Mouse (Mus musculus): ENCODE data around the gene Rab11fip3. TPM values are rescaled to one million over a fixed set of nuclear protein-coding genes. Genes with fewer than 3 reads are reported as not detected.
A peak's percentile ranks its signal among the peaks of the same experiment; 100 is the strongest.

Gene Rab11fip3
- polyA plus RNA-seq, 2 experiments, result 1.4 to 2.1 TPM

DNA sequence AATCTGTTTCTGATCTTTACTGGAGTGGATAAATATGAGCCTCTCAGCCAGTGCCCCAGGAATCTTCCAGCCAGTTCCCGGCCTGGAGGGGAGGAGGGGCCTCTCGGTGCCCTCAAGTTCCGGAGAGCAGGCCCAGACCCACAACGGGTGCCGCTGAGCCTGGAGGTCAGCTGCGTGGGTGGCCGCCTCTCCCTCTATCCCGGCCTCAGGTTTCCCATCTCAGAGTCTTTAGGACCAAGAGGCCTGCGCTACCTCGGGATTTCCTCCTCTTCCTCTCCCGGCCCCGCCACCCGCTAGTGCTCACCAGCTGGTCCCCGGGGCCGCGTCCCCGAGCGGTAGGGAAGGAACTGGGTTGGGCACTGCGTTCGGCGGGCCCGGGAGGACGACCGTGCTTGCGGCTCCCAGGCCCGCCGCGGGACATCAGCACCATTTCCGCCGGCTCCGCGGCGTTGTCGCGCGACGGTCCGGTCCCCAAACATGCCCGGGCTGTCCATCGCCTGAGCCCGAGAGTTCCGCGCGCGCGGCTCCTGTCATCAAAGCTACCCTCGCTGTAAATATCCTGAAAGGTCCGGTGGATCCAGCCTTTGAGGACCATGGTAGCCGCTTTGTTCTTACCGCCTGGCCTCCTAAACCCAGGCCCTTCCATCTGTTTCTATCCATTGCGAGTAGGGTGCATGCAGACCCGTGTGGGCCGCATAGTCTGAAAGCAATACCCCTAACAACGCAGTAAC is 127.7 kb downstream of the Rab11fip3 start:
- TF ChIP-seq EP300 (IDR thresholded peaks at IDR 0.05; ENCODE audit: low read depth) (peak; percentile 32; the same call in 1 of the 2 replicates), CTCF (IDR thresholded peaks at IDR 0.05; ENCODE audit: low read depth) (no peak)
- WGBS (ENCODE audit: insufficient replicate concordance), result 1% methylated on average over 53 of the region's 54 CpGs
- H3K4me1 ChIP-seq (replicated peaks; ENCODE audit: control insufficient read depth in 2 of 2, insufficient read depth in 2 of 2, low read length in 1 of 2), result peaks cover 49 to 51% of the 10 kb centered on the region in 2 experiments
- peak overlapping the region; percentile 99 for H3K9ac ChIP-seq (replicated peaks)
- no peaks in the 10 kb centered on the region for H3K27me3 ChIP-seq (ENCODE audit: control insufficient read depth, insufficient read depth, low read length)
- no peaks in the 10 kb centered on the region for H3K9me3 ChIP-seq (ENCODE audit: control insufficient read depth, low read length)
- no peak for DNase-seq (ENCODE audit: low read depth in 3 of 3, low spot score in 3 of 3)
- H3K27ac ChIP-seq, result peak overlapping the region; percentile 99
- peaks cover 45% of the 10 kb centered on the region for H3K36me3 ChIP-seq (replicated peaks; ENCODE audit: control insufficient read depth, insufficient read depth, low read depth)
- H3K4me2 ChIP-seq (ENCODE audit: low read depth), result peak overlapping the region; percentile 88
- no peak for ATAC-seq (ENCODE audit: insufficient read depth)
- H3K4me3 ChIP-seq (ENCODE audit: insufficient read depth in 1 of 2, low read depth in 2 of 2, low read length in 2 of 2), result peak overlapping the region; percentile 82 to 95

Other genes starting within 250 kb of the Rab11fip3 start
- gene Wdr24, start 245.9 kb downstream of the Rab11fip3 start, polyA plus RNA-seq (2012; rRNA removed), result 14.1 and 14.3 TPM in 2 replicates
- 9.2 and 11.4 TPM in 2 replicates for gene Wdr24, start 245.9 kb downstream of the Rab11fip3 start, polyA plus RNA-seq (2014; fragmentation: Nextera tagmentation; extraction: Ambion mirVana)
- gene Jmjd8, start 240.7 kb downstream of the Rab11fip3 start, polyA plus RNA-seq (2012; rRNA removed), result 17.3 and 17.9 TPM in 2 replicates
- gene Jmjd8, start 240.7 kb downstream of the Rab11fip3 start, polyA plus RNA-seq (2014; fragmentation: Nextera tagmentation; extraction: Ambion mirVana), result 13.7 and 16.2 TPM in 2 replicates
- 70.2 and 85.1 TPM in 2 replicates for gene Stub1, start 236.2 kb downstream of the Rab11fip3 start, polyA plus RNA-seq (2012; rRNA removed)
- gene Stub1, start 236.2 kb downstream of the Rab11fip3 start, polyA plus RNA-seq (2014; fragmentation: Nextera tagmentation; extraction: Ambion mirVana), result 96.7 and 100 TPM in 2 replicates
- gene Rhbdl1, start 232.3 kb downstream of the Rab11fip3 start, polyA plus RNA-seq (2012; rRNA removed), result 1.5 and 2.0 TPM in 2 replicates
- gene Rhbdl1, start 232.3 kb downstream of the Rab11fip3 start, polyA plus RNA-seq (2014; fragmentation: Nextera tagmentation; extraction: Ambion mirVana), result 0.35 and 0.58 TPM in 2 replicates
- gene Gm20683, start 227.8 kb downstream of the Rab11fip3 start, polyA plus RNA-seq (2012; rRNA removed), result 3.3 and 6.9 TPM in 2 replicates
- 0.43 TPM in 1 of 2 replicates, not detected in the other for gene Gm20683, start 227.8 kb downstream of the Rab11fip3 start, polyA plus RNA-seq (2014; fragmentation: Nextera tagmentation; extraction: Ambion mirVana)
- gene Rhot2, start 224.7 kb downstream of the Rab11fip3 start, polyA plus RNA-seq (2012; rRNA removed), result 33.3 and 34.7 TPM in 2 replicates
- gene Rhot2, start 224.7 kb downstream of the Rab11fip3 start, polyA plus RNA-seq (2014; fragmentation: Nextera tagmentation; extraction: Ambion mirVana), result 4.2 and 5.3 TPM in 2 replicates
- 18.1 and 19.6 TPM in 2 replicates for gene Wdr90, start 208.1 kb downstream of the Rab11fip3 start, polyA plus RNA-seq (2012; rRNA removed)
- 7.5 and 11.1 TPM in 2 replicates for gene Wdr90, start 208.1 kb downstream of the Rab11fip3 start, polyA plus RNA-seq (2014; fragmentation: Nextera tagmentation; extraction: Ambion mirVana)
- gene Mcrip2, start 200.8 kb downstream of the Rab11fip3 start, polyA plus RNA-seq (2012; rRNA removed), result 22.1 and 23.1 TPM in 2 replicates
- gene Mcrip2, start 200.8 kb downstream of the Rab11fip3 start, polyA plus RNA-seq (2014; fragmentation: Nextera tagmentation; extraction: Ambion mirVana), result 44.0 and 44.9 TPM in 2 replicates
- 45.3 and 47.6 TPM in 2 replicates for gene Mettl26, start 194.5 kb downstream of the Rab11fip3 start, polyA plus RNA-seq (2012; rRNA removed)
- gene Mettl26, start 194.5 kb downstream of the Rab11fip3 start, polyA plus RNA-seq (2014; fragmentation: Nextera tagmentation; extraction: Ambion mirVana), result 46.5 and 50.3 TPM in 2 replicates
- gene Wfikkn1, start 188.7 kb downstream of the Rab11fip3 start, polyA plus RNA-seq (2012; rRNA removed), result 0.54 and 0.71 TPM in 2 replicates
- gene Wfikkn1, start 188.7 kb downstream of the Rab11fip3 start, polyA plus RNA-seq (2014; fragmentation: Nextera tagmentation; extraction: Ambion mirVana), result 0.52 and 0.67 TPM in 2 replicates
- 6.4 and 7.8 TPM in 2 replicates for gene Rab40c, start 149.8 kb downstream of the Rab11fip3 start, polyA plus RNA-seq (2012; rRNA removed)
- gene Rab40c, start 149.8 kb downstream of the Rab11fip3 start, polyA plus RNA-seq (2014; fragmentation: Nextera tagmentation; extraction: Ambion mirVana), result 3.4 and 3.8 TPM in 2 replicates
- gene Pigq, start 124.6 kb downstream of the Rab11fip3 start, polyA plus RNA-seq (2012; rRNA removed), result 270 and 414 TPM in 2 replicates
- gene Pigq, start 124.6 kb downstream of the Rab11fip3 start, polyA plus RNA-seq (2014; fragmentation: Nextera tagmentation; extraction: Ambion mirVana), result 170 and 186 TPM in 2 replicates
- gene Nhlrc4, start 124.6 kb downstream of the Rab11fip3 start, polyA plus RNA-seq (2012; rRNA removed), result 4.3 and 8.9 TPM in 2 replicates
- gene Nhlrc4, start 124.6 kb downstream of the Rab11fip3 start, polyA plus RNA-seq (2014; fragmentation: Nextera tagmentation; extraction: Ambion mirVana), result 1.9 and 4.6 TPM in 2 replicates
- 0.16 and 0.24 TPM in 2 replicates for gene A930017K11Rik, start 117.0 kb downstream of the Rab11fip3 start, polyA plus RNA-seq (2012; rRNA removed)
- gene A930017K11Rik, start 117.0 kb downstream of the Rab11fip3 start, polyA plus RNA-seq (2014; fragmentation: Nextera tagmentation; extraction: Ambion mirVana), result 0.13 and 0.37 TPM in 2 replicates
- gene Capn15, start 83.8 kb downstream of the Rab11fip3 start, polyA plus RNA-seq (2012; rRNA removed), result 7.7 and 9.0 TPM in 2 replicates
- gene Capn15, start 83.8 kb downstream of the Rab11fip3 start, polyA plus RNA-seq (2014; fragmentation: Nextera tagmentation; extraction: Ambion mirVana), result 8.3 and 11.8 TPM in 2 replicates
- 6.2 and 6.8 TPM in 2 replicates for gene Decr2, start 20.8 kb upstream of the Rab11fip3 start, polyA plus RNA-seq (2012; rRNA removed)
- gene Decr2, start 20.8 kb upstream of the Rab11fip3 start, polyA plus RNA-seq (2014; fragmentation: Nextera tagmentation; extraction: Ambion mirVana), result 5.5 and 6.5 TPM in 2 replicates
- 46.2 and 52.2 TPM in 2 replicates for gene Nme4, start 26.0 kb upstream of the Rab11fip3 start, polyA plus RNA-seq (2012; rRNA removed)
- gene Nme4, start 26.0 kb upstream of the Rab11fip3 start, polyA plus RNA-seq (2014; fragmentation: Nextera tagmentation; extraction: Ambion mirVana), result 45.1 and 46.7 TPM in 2 replicates
- gene Tmem8, start 43.7 kb upstream of the Rab11fip3 start, polyA plus RNA-seq (2012; rRNA removed), result 2.8 and 3.6 TPM in 2 replicates
- gene Tmem8, start 43.7 kb upstream of the Rab11fip3 start, polyA plus RNA-seq (2014; fragmentation: Nextera tagmentation; extraction: Ambion mirVana), result 0.88 and 1.1 TPM in 2 replicates
- 47.8 and 58.0 TPM in 2 replicates for gene Mrpl28, start 53.9 kb upstream of the Rab11fip3 start, polyA plus RNA-seq (2012; rRNA removed)
- gene Mrpl28, start 53.9 kb upstream of the Rab11fip3 start, polyA plus RNA-seq (2014; fragmentation: Nextera tagmentation; extraction: Ambion mirVana), result 121 and 129 TPM in 2 replicates
- 6.5 and 8.7 TPM in 2 replicates for gene Axin1, start 69.1 kb upstream of the Rab11fip3 start, polyA plus RNA-seq (2012; rRNA removed)
- 3.8 and 6.0 TPM in 2 replicates for gene Axin1, start 69.1 kb upstream of the Rab11fip3 start, polyA plus RNA-seq (2014; fragmentation: Nextera tagmentation; extraction: Ambion mirVana)
- 22.0 and 25.9 TPM in 2 replicates for gene Pdia2, start 129.5 kb upstream of the Rab11fip3 start, polyA plus RNA-seq (2012; rRNA removed)
- 86.6 and 89.7 TPM in 2 replicates for gene Pdia2, start 129.5 kb upstream of the Rab11fip3 start, polyA plus RNA-seq (2014; fragmentation: Nextera tagmentation; extraction: Ambion mirVana)
- gene Rgs11, start 133.4 kb upstream of the Rab11fip3 start, polyA plus RNA-seq (2012; rRNA removed), result 0.35 and 0.48 TPM in 2 replicates
- 0.10 and 0.28 TPM in 2 replicates for gene Rgs11, start 133.4 kb upstream of the Rab11fip3 start, polyA plus RNA-seq (2014; fragmentation: Nextera tagmentation; extraction: Ambion mirVana)
- 10.6 and 11.6 TPM in 2 replicates for gene Arhgdig, start 138.2 kb upstream of the Rab11fip3 start, polyA plus RNA-seq (2012; rRNA removed)
- gene Arhgdig, start 138.2 kb upstream of the Rab11fip3 start, polyA plus RNA-seq (2014; fragmentation: Nextera tagmentation; extraction: Ambion mirVana), result 15.9 and 22.8 TPM in 2 replicates
- gene Fam234a, start 174.7 kb upstream of the Rab11fip3 start, polyA plus RNA-seq (2012; rRNA removed), result 5.9 and 6.6 TPM in 2 replicates
- 8.3 and 10.1 TPM in 2 replicates for gene Fam234a, start 174.7 kb upstream of the Rab11fip3 start, polyA plus RNA-seq (2014; fragmentation: Nextera tagmentation; extraction: Ambion mirVana)
- 15.6 and 21.4 TPM in 2 replicates for gene Luc7l, start 183.3 kb upstream of the Rab11fip3 start, polyA plus RNA-seq (2012; rRNA removed)
- gene Luc7l, start 183.3 kb upstream of the Rab11fip3 start, polyA plus RNA-seq (2014; fragmentation: Nextera tagmentation; extraction: Ambion mirVana), result 26.5 and 27.9 TPM in 2 replicates